Mouse (Mus musculus): ENCODE measurements at regions not wholly inside any gene's neighbourhood (a gene's known extent, or its start where the extent isn't known, plus 50 kb on each side); places are given as distances from the start of the nearest gene placed in this dataset.

GRCm38 (mm10) chr4:55802101-55802500 lies 269.8 kb upstream of the Klf4 start:
- DNase-seq, result no peak

GRCm38 (mm10) chr4:55798099-55798498 lies 265.8 kb upstream of the Klf4 start:
- no peak for DNase-seq

- no peak for DNase-seq
These were observed 249.1 kb upstream of the Klf4 start for GRCm38 (mm10) chr4:55781329-55781847.

GRCm38 (mm10) chr4:55779581-55779980 lies 247.3 kb upstream of the Klf4 start:
- no peak for DNase-seq

- DNase-seq, result no peak
These were observed 243.6 kb upstream of the Klf4 start for GRCm38 (mm10) chr4:55775858-55776257.

- no peak for DNase-seq
These were observed 242.3 kb upstream of the Klf4 start for GRCm38 (mm10) chr4:55774571-55774970.

GRCm38 (mm10) chr4:55769656-55770055 lies 237.4 kb upstream of the Klf4 start:
- DNase-seq, result no peak

- DNase-seq, result no peak
These were observed 236.1 kb upstream of the Klf4 start for GRCm38 (mm10) chr4:55768325-55768724.

GRCm38 (mm10) chr4:55767133-55767532 lies 234.9 kb upstream of the Klf4 start:
- DNase-seq, result no peak

- DNase-seq, result no peak
These were observed 233.5 kb upstream of the Klf4 start for GRCm38 (mm10) chr4:55765780-55766179.

GRCm38 (mm10) chr4:55763112-55763511 lies 230.8 kb upstream of the Klf4 start:
- DNase-seq, result no peak

- DNase-seq, result no peak
These were observed 230.1 kb upstream of the Klf4 start for GRCm38 (mm10) chr4:55762389-55762788.

- DNase-seq, result no peak
These were observed 225.1 kb upstream of the Klf4 start for GRCm38 (mm10) chr4:55757148-55757927.

- no peak for DNase-seq
These were observed 217.8 kb upstream of the Klf4 start for GRCm38 (mm10) chr4:55749949-55750600.

- no peak for DNase-seq
These were observed 209.1 kb upstream of the Klf4 start for GRCm38 (mm10) chr4:55741355-55741754.

GRCm38 (mm10) chr4:55740062-55740461 lies 207.8 kb upstream of the Klf4 start:
- DNase-seq, result peak; percentile 35

- no peak for DNase-seq
These were observed 206.4 kb upstream of the Klf4 start for GRCm38 (mm10) chr4:55738714-55739113.

GRCm38 (mm10) chr4:55735453-55735852 lies 203.2 kb upstream of the Klf4 start:
- DNase-seq, result no peak

GRCm38 (mm10) chr4:55734331-55734730 lies 202.1 kb upstream of the Klf4 start:
- no peak for DNase-seq

- DNase-seq, result no peak
These were observed 201.0 kb upstream of the Klf4 start for GRCm38 (mm10) chr4:55733223-55733622.

GRCm38 (mm10) chr4:55732006-55732405 lies 199.7 kb upstream of the Klf4 start:
- DNase-seq, result no peak

GRCm38 (mm10) chr4:55730266-55730665 lies 198.0 kb upstream of the Klf4 start:
- DNase-seq, result no peak

- no peak for DNase-seq
These were observed 194.9 kb upstream of the Klf4 start for GRCm38 (mm10) chr4:55727178-55727577.

- DNase-seq, result no peak
These were observed 193.8 kb upstream of the Klf4 start for GRCm38 (mm10) chr4:55726081-55726480.

All from cerebellum, adult 8-10 months (tissue).